Mouse (Mus musculus) midbrain, embryonic 15.5 days (tissue): ENCODE data around the gene Fam83e. TPM values are rescaled to one million over a fixed set of nuclear protein-coding genes. Genes with fewer than 3 reads are reported as not detected.

Source experiments
- ATAC-seq: fragments of 200-750 bp; cut with Nextera tagmentation; replicated peaks from 2 replicates; pipeline ENCODE4 v1.8.0; 2017; ENCODE audit warnings: moderate TSS enrichment
- H3K27ac ChIP-seq: fragments of 300-500 bp; sonication (generic); 2 replicates; pipeline ENCODE4 v1.5.1; 2015; ENCODE audit warnings: mild to moderate bottlenecking, inconsistent platforms
- H3K27me3 ChIP-seq: fragments of 300-500 bp; sonication (generic); replicated peaks from 2 replicates; pipeline ENCODE4 v1.6.1; 2015; ENCODE audit warnings: inconsistent platforms
- H3K36me3 ChIP-seq: fragments of 300-500 bp; sonication (generic); replicated peaks from 2 replicates; pipeline ENCODE4 v1.6.1; 2015; ENCODE audit warnings: inconsistent platforms
- H3K4me1 ChIP-seq: fragments of 300-500 bp; sonication (generic); 2 replicates; pipeline ENCODE4 v1.6.1; 2015; ENCODE audit warnings: inconsistent platforms
- H3K4me2 ChIP-seq: fragments of 300-500 bp; sonication (generic); 2 replicates; pipeline ENCODE4 v1.6.1; 2015; ENCODE audit warnings: inconsistent platforms, mild to moderate bottlenecking, moderate library complexity
- H3K4me3 ChIP-seq: fragments of 300-500 bp; sonication (generic); 2 replicates; pipeline ENCODE4 v1.5.1; 2015; ENCODE audit warnings: mild to moderate bottlenecking, inconsistent platforms
- H3K9ac ChIP-seq: fragments of 300-500 bp; sonication (generic); 2 replicates; pipeline ENCODE4 v1.6.1; 2015; ENCODE audit warnings: mild to moderate bottlenecking, inconsistent platforms
- H3K9me3 ChIP-seq: fragments of 300-500 bp; sonication (generic); 2 replicates; pipeline ENCODE4 v1.6.1; 2016; ENCODE audit warnings: inconsistent platforms
- WGBS: fragments of 180-500 bp; shearing (Covaris S2); methylation state at CpG from one replicate; pipeline ENCODE4 v1.1.7; 2015; ENCODE audit warnings: mixed read lengths; 5-methylcytosine and 5-hydroxymethylcytosine counted together
- polyA plus RNA-seq: library from polyadenylated mRNA; unstranded; fragments of >200 nt; fragmentation: Nextera tagmentation; extraction: Ambion mirVana; gene quantifications from 2 replicates; pipeline ENCODE4 v1.2.1, GENCODE M21; 2015

Fam83e gene
- polyA plus RNA-seq, 1 experiment from 2014 or later: 0.74 TPM

DNA sequence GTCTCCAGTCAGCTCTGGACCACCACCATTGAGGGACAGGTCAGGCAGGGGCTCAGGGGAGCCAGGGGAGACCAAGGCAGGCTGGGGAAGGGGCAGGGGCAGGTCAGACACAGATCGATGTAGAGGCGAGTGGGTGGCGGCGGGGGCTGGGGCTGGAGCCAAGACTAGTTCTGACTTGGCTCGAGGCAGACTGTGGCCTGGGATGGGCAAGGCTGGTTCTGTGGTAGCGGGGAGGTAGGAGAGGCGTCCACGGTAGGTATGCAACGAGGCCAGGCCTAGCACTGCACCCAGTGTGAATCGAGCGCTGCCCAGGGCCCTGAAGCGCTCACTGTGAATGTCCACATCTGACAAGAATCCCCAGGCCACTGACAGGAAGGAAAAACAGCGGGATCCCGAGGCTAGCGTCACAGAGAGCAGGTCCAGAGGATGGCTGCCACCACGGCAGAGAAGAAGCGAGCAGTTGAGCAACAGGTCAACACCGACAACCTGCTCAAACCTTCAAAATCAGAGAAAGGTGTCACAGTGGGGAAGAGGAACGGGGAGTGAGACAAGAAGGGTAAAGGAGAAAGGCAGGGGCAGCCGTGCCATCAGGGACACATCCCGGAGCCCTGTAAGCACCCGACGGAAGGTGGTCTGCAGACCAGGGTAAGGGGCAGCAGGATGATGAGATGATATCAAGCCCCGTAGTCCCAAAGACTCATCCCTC lies 9.5 kb upstream of the Fam83e start:
- 92% methylated on average over 24 of the region's 24 CpGs for WGBS
- Histone ChIP-seq H3K9ac (no peak overlapping the region), H3K4me3 (no peak overlapping the region), H3K27me3 (no peaks in the 10 kb centered on the region), H3K9me3 (no peaks in the 10 kb centered on the region), H3K27ac (no peak overlapping the region), H3K4me2 (no peak overlapping the region), H3K4me1 (peaks cover 70% of the 10 kb centered on the region), H3K36me3 (peaks cover 32% of the 10 kb centered on the region)
- ATAC-seq: no peak

DNA sequence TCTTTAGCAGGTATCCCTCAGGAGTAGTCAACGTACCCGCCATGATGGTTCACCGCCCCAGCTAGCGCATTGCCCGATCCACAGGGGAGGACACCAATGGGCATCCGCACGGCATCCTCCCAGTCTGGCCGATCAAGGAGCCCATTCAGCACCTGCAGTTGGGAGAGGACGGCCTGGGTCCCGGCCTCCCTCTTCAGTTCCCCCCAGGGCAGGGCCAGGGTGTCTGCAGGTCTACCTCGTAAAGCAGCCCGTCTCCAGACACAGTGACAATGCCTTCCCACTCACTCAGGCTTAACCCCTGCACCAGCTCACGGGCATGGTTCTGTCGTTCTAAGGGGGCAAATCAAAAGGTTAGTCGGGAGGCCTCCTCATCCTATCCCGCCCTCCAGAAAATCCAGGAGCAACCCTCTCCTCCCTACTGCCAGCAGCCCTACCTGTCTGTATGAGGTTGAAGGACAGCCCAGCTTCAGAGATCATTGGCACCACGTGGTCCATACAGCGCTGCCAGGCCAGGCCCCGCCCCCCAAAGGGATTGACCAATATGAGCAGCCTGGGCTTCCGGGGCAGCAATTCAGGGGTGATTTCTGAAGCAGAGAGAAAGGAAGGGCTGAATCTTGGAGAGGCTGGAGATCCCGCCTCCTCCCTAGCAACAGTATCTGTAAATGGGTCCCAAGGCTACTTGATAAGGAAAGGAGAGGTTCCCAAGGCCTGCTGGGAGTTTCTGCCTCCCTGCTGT lies 8.8 kb upstream of the Fam83e start:
- Histone ChIP-seq H3K9ac (no peak overlapping the region), H3K4me3 (no peak overlapping the region), H3K27ac (no peak overlapping the region), H3K4me2 (no peak overlapping the region), H3K4me1 (peaks cover 70% of the 10 kb centered on the region), H3K36me3 (peaks cover 32% of the 10 kb centered on the region), H3K27me3 (no peaks in the 10 kb centered on the region), H3K9me3 (no peaks in the 10 kb centered on the region)
- 91% methylated on average over 21 of the region's 21 CpGs for WGBS
- ATAC-seq: no peak

- ATAC-seq: no peak
- H3K9ac ChIP-seq: no peak overlapping the region
- 92% methylated on average over 16 of the region's 16 CpGs for WGBS
- peaks cover 61% of the 10 kb centered on the region for H3K4me1 ChIP-seq
- no peak overlapping the region for H3K27ac ChIP-seq
- no peaks in the 10 kb centered on the region for H3K27me3 ChIP-seq
- peaks cover 32% of the 10 kb centered on the region for H3K36me3 ChIP-seq
- H3K9me3 ChIP-seq: no peaks in the 10 kb centered on the region
- H3K4me3 ChIP-seq: no peak overlapping the region
- H3K4me2 ChIP-seq: no peak overlapping the region
Measured at GRCm38 (mm10) chr7:45713396-45713795, 7.6 kb upstream of the Fam83e start.

DNA sequence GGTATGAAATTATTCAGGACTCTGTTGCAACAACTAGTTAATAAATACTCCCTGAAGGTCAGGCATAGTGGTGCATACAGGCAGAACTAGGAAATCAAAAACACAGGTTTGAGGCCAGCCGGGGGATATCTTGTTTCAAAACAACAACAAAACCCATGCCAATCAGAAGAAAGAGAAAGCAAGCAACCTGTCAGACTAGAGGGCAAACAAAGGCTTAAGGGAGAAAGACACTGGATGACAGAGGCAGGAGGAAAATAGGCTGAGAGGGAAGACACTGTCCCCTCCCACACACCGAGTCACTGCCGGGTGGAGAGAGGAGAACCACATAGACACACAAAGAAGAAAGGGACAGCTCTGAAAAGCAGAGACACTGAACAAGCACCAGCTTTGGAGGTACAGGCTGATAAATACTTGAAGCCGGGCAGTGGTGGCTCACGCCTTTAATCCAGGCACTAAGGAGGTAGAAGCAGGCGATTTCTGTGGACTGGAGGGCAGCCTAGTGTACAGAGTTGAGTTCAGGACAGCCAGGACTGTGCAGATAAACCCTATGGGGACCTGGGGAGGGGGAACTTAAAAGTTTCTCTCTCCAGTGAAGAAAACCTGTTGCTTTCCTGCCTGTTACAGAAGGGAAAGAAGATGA lies 7.0 kb upstream of the Fam83e start:
- H3K4me1 ChIP-seq: peaks cover 60% of the 10 kb centered on the region
- no peaks in the 10 kb centered on the region for H3K9me3 ChIP-seq
- H3K4me3 ChIP-seq: peak overlapping the region; percentile 65
- H3K9ac ChIP-seq: 0 out of 2 replicates have a peak overlapping the region, but pooled peaks have one; percentile 69
- no peak overlapping the region for H3K27ac ChIP-seq
- H3K36me3 ChIP-seq: peaks cover 32% of the 10 kb centered on the region
- ATAC-seq: no peak
- WGBS: 90% methylated on average over 6 of the region's 6 CpGs
- H3K27me3 ChIP-seq: no peaks in the 10 kb centered on the region
- peak overlapping the region; percentile 83 for H3K4me2 ChIP-seq

DNA sequence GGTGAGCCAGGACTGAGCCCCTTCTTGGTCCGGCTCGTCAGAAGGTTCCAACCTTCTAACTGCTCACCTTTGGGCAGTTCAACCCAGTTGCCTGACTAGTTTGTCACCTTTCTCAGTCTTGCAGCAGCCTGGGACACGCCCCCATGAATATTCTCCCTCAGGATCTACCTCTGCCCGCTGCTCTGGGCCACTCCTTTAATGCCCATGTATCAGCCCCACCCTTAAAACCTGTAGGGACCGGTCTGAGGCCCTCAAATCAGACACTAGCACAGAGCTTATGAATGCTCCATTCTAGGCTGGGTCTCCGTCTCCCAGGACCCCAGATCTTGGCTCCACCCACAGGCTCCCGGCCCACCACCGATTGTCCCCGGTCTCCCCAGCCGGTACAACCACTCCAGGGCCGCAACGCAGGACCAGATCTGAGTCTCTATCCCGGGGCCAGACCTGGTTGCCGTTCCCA lies 6.4 kb upstream of the Fam83e start:
- peak overlapping the region; percentile 83 for H3K4me2 ChIP-seq
- H3K36me3 ChIP-seq: peaks cover 35% of the 10 kb centered on the region
- WGBS: 12% methylated on average over 14 of the region's 14 CpGs
- no peaks in the 10 kb centered on the region for H3K27me3 ChIP-seq
- H3K9me3 ChIP-seq: no peaks in the 10 kb centered on the region
- peak overlapping the region; percentile 69 for H3K9ac ChIP-seq
- H3K4me1 ChIP-seq: peaks cover 60% of the 10 kb centered on the region
- peak overlapping the region; percentile 71 for H3K27ac ChIP-seq
- H3K4me3 ChIP-seq: peak overlapping the region; percentile 65
- peak; percentile 53 for ATAC-seq

DNA sequence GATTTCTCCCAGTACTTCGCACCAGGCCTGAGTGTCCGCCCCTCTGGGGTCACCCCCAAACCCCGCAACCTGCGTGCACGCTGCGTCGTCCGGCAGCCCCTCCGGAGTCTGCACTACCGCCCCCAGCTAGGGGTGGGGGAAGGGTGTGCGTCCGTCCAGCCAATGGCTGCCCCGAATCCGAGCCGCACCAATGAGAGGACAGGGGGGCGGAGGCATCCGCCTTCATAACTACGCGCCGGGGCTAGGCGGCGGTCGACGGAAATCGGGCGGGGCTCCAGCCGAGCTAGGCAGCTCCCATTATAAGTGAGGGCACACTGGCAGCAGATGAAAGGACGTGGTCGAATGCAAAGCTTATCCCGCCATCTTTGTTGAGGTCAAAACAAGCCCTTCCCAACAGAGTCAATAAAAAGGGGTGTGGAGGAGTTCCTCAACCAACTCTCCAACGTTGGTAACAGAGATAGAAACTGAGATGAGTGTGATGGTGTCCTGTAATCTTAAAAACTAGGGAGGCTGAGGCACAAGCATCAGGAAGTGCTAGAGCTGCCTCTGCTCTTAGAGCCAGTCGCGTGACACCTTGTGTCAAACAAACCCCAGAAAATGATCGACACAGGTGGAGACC lies 5.8 kb upstream of the Fam83e start, which contains the start of gene Rpl18:
Rpl18 (plus strand) TSS at position 368 of the 619 bp plus-strand sequence.
- peak within 1 kb of the TSS; percentile 69 for H3K9ac ChIP-seq
- peak within 1 kb of the TSS; percentile 65 for H3K4me3 ChIP-seq
- H3K27ac ChIP-seq: peak within 1 kb of the TSS; percentile 80
- peak; percentile 92 for ATAC-seq
- H3K4me2 ChIP-seq: peak within 1 kb of the TSS; percentile 83
- WGBS: 7% methylated on average over 34 of the region's 34 CpGs
- peaks cover 37% of the 10 kb centered on the region for H3K36me3 ChIP-seq
- H3K9me3 ChIP-seq: no peaks in the 10 kb centered on the region
- H3K4me1 ChIP-seq: peaks cover 58% of the 10 kb centered on the region
- no peaks in the 10 kb centered on the region for H3K27me3 ChIP-seq

- peaks cover 51% of the 10 kb centered on the region for H3K4me1 ChIP-seq
- WGBS: 86% methylated on average over 19 of the region's 19 CpGs
Measured at GRCm38 (mm10) chr7:45715741-45716459, 5.1 kb upstream of the Fam83e start.

DNA sequence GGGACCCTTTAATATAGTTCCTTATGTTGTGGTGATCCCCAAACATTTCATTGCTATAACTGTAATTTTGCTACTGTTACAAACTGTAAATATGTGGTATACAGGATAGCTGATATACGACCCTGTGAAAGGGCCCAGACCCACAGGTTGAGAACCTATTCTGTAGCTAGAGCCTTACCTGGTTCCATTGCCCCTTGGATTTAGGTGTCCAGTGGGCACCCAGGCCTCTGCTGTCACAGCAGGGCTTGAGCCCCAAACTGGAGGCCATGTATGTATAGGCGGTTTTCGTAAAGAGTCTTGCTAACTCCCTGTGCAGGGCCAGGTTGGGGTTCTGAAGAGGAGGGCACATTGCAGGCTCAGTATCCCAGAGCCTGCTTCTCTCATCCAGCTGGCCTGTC lies 4.6 kb upstream of the Fam83e start:
- H3K27ac ChIP-seq: no peak overlapping the region
- peak overlapping the region; percentile 83 for H3K4me2 ChIP-seq
- no peak overlapping the region for H3K9ac ChIP-seq
- no peak for ATAC-seq
- H3K36me3 ChIP-seq: peaks cover 34% of the 10 kb centered on the region
- H3K9me3 ChIP-seq: no peaks in the 10 kb centered on the region
- no peaks in the 10 kb centered on the region for H3K27me3 ChIP-seq
- peaks cover 48% of the 10 kb centered on the region for H3K4me1 ChIP-seq
- 90% methylated on average over 3 of the region's 3 CpGs for WGBS
- peak overlapping the region; percentile 65; the same call in 1 of the 2 replicates for H3K4me3 ChIP-seq

More at GRCm38 (mm10) chr7:45715741-45716459, 5.1 kb upstream of the Fam83e start:
- Histone ChIP-seq H3K4me2 (peak overlapping the region; percentile 83), H3K9me3 (no peaks in the 10 kb centered on the region), H3K36me3 (peaks cover 36% of the 10 kb centered on the region), H3K4me3 (peak overlapping the region; percentile 65), H3K27me3 (no peaks in the 10 kb centered on the region), H3K27ac (peak overlapping the region; percentile 80), H3K9ac (0 out of 2 replicates have a peak overlapping the region, but pooled peaks have one; percentile 9)
- no peak for ATAC-seq

DNA sequence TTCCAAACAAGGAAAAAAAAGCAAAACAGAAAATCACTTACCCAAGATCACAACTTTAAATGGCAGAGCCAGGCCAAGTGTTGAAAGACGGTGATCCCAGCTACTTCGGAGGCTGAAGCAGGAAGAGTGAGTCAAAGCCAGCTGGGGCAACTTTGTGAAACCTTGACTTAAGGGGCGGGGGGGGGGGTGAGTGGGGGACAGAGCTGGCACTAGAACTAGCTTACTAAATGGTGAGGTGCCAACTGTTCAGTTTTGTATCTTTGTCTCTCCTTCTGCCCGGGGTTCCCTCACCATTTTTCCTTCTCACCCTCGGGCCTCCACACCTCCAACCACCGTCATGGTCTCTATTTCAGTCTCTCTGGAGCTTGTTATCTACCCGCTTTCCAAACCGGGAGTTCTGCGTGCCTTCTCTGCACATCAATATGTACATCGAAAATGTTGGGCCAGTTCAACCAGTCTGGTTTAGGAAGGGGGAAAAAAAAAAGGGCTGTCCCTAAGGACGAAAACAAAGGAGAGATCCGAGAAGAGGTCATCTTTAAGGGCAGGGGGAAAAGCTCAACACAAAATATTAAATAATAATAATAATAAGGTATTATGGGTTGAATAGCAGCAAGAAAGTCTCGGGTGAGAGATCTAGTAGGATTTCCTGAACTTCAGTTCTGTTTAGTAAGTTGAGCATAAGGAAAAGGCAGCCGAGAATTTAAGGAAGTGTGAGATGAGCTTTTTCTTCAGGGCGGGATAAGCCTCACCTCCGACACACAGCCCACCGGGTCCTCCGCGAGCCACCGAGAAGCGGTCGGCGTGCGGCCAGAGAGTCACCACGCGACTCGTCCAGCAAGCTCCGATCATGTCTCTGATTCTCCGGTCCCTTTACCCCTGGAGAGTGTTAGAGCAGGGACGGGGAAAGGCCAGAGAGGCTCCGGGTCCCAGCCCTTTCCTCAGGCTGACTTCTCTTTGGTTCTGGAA lies 3.8 kb upstream of the Fam83e start:
- H3K27ac ChIP-seq: peak overlapping the region; percentile 88
- H3K4me1 ChIP-seq: peaks cover 48% of the 10 kb centered on the region
- H3K4me2 ChIP-seq: peak overlapping the region; percentile 83
- WGBS: 12% methylated on average over 31 of the region's 31 CpGs
- H3K27me3 ChIP-seq: no peaks in the 10 kb centered on the region
- ATAC-seq: peak; percentile 30
- no peaks in the 10 kb centered on the region for H3K9me3 ChIP-seq
- H3K4me3 ChIP-seq: peak overlapping the region; percentile 65
- H3K36me3 ChIP-seq: peaks cover 28% of the 10 kb centered on the region
- H3K9ac ChIP-seq: peak overlapping the region; percentile 77

DNA sequence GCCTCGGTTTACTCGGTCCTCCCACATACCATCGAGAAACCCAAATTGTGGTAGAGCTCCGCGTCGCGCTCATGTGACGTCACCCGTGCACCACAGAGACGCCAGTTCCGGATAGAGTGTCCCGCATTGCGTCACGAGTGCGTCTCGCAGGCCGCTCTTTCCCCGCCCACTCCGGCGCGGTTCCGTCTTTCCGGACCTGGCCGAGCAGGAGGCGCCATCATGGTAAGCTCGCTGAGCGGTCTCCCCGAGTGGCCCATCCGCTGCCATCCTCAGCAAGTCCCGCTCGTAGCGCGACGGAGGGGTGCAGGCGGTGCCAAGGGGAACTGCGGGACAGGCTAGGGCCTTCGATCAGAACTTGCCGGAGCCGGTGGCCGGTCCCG lies 3.1 kb upstream of the Fam83e start, which contains the start of gene Sphk2:
Sphk2 (minus strand) TSS at position 85 of the 380 bp plus-strand sequence.
- WGBS: under 1% methylated on average over 41 of the region's 41 CpGs
- peak within 1 kb of the TSS; percentile 83 for H3K4me2 ChIP-seq
- peak within 1 kb of the TSS; percentile 88 for H3K27ac ChIP-seq
- H3K9me3 ChIP-seq: no peaks in the 10 kb centered on the region
- peak; percentile 77 for ATAC-seq
- peak within 1 kb of the TSS; percentile 65 for H3K4me3 ChIP-seq
- peaks cover 21% of the 10 kb centered on the region for H3K36me3 ChIP-seq
- peak within 1 kb of the TSS; percentile 77 for H3K9ac ChIP-seq
- H3K4me1 ChIP-seq: peaks cover 47% of the 10 kb centered on the region
- H3K27me3 ChIP-seq: no peaks in the 10 kb centered on the region
